Mouse (Mus musculus) forebrain, embryonic 16.5 days (tissue): ENCODE results near the gene Bcap29. TPM values are rescaled to one million over a fixed set of nuclear protein-coding genes. Genes with fewer than 3 reads are reported as not detected.
A peak's percentile ranks its signal among the peaks of the same experiment; 100 is the strongest.

Experiments used
- ATAC-seq: fragments of 200-750 bp; cut with Nextera tagmentation; 2 replicates; pipeline ENCODE4 v1.8.0; 2017; ENCODE audit warnings: mild to moderate bottlenecking, moderate library complexity
- H3K27ac ChIP-seq: fragments of 300-500 bp; sonication (generic); 2 replicates; pipeline ENCODE4 v1.5.1; 2014; ENCODE audit warnings: low read length, control low read depth
- H3K27me3 ChIP-seq: fragments of 300-500 bp; sonication (generic); replicated peaks from 2 replicates; pipeline ENCODE4 v1.6.1; 2014; ENCODE audit warnings: low read length; ENCODE audit not compliant: control insufficient read depth, insufficient read depth
- H3K36me3 ChIP-seq: fragments of 300-500 bp; sonication (generic); 2 replicates; pipeline ENCODE4 v1.6.1; 2014; ENCODE audit not compliant: control insufficient read depth, insufficient read depth
- H3K4me1 ChIP-seq: fragments of 300-500 bp; sonication (generic); replicated peaks from 2 replicates; pipeline ENCODE4 v1.6.1; 2014; ENCODE audit warnings: low read length; ENCODE audit not compliant: control insufficient read depth, insufficient read depth
- H3K4me2 ChIP-seq: fragments of 300-500 bp; sonication (generic); 2 replicates; pipeline ENCODE4 v1.6.1; 2014; ENCODE audit warnings: mild to moderate bottlenecking, low read length, control low read depth
- H3K4me3 ChIP-seq: fragments of 300-500 bp; sonication (generic); replicated peaks from 2 replicates; pipeline ENCODE4 v1.5.1; 2014; ENCODE audit warnings: mild to moderate bottlenecking, low read length, control low read depth
- H3K9ac ChIP-seq: fragments of 300-500 bp; sonication (generic); replicated peaks from 2 replicates; pipeline ENCODE4 v1.6.1; 2014; ENCODE audit warnings: low read depth, low read length, control low read depth
- H3K9me3 ChIP-seq: fragments of 300-500 bp; sonication (generic); 2 replicates; pipeline ENCODE4 v1.6.1; 2016; ENCODE audit warnings: low read length; ENCODE audit not compliant: control insufficient read depth
- WGBS: fragments of 180-500 bp; shearing (Covaris S2); extraction: QIAGEN DNeasy Blood & Tissue Kit; methylation state at CpG from one replicate; pipeline ENCODE4 v1.1.7; 2014; 5-methylcytosine and 5-hydroxymethylcytosine counted together
- polyA plus RNA-seq: library from polyadenylated mRNA; unstranded; fragments of >200 nt; fragmentation: Nextera tagmentation; extraction: Ambion mirVana; gene quantifications from 2 replicates; pipeline ENCODE4 v1.2.1, GENCODE M21; 2015

Bcap29 gene
- polyA plus RNA-seq, 1 experiment from 2014 or later, result 29.8 TPM

GRCm38 (mm10) chr12:31560002-31560401, 74.5 kb downstream of the Bcap29 start:
- Histone ChIP-seq H3K4me3 (no peak overlapping the region), H3K36me3 (no peaks in the 10 kb centered on the region), H3K9me3 (no peaks in the 10 kb centered on the region), H3K27ac (no peak overlapping the region), H3K4me1 (peaks cover 7% of the 10 kb centered on the region), H3K9ac (no peak overlapping the region), H3K27me3 (peaks cover 38% of the 10 kb centered on the region), H3K4me2 (peak overlapping the region; percentile 99)
- 14% methylated on average over 5 of the region's 5 CpGs for WGBS
- ATAC-seq, result no peak

- Histone ChIP-seq H3K9ac (no peak overlapping the region), H3K36me3 (no peaks in the 10 kb centered on the region), H3K9me3 (no peaks in the 10 kb centered on the region), H3K4me2 (no peak overlapping the region), H3K27ac (no peak overlapping the region), H3K27me3 (peaks cover 17% of the 10 kb centered on the region), H3K4me1 (peaks cover 2% of the 10 kb centered on the region), H3K4me3 (no peak overlapping the region)
- no peak for ATAC-seq
- 86% methylated on average over 1 of the region's 1 CpGs for WGBS
These were observed 80.1 kb downstream of the Bcap29 start for GRCm38 (mm10) chr12:31554371-31554770.

DNA sequence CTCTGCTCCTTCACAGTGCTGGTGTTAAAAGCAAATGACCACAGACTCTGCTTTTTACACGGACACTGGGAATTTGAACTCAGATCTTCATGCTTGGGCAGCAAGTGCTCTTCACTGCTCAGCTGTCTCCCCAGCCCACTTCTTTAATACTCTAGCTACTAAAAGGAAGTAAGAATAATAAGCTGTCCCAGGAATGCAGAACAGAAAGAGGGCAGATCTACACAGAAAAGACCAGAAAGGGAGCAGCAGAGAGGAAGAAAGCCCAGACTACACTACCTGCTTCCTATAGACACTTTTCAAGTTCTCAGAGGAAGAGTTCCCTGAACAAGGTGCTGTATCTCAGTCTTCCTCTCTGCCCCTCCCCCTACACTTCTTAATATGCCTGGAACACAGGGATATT, 83.2 kb downstream of the Bcap29 start:
- Histone ChIP-seq H3K27me3 (peaks cover 7% of the 10 kb centered on the region), H3K27ac (no peak overlapping the region), H3K4me2 (no peak overlapping the region), H3K4me1 (no peaks in the 10 kb centered on the region), H3K9ac (no peak overlapping the region), H3K36me3 (no peaks in the 10 kb centered on the region), H3K9me3 (no peaks in the 10 kb centered on the region), H3K4me3 (no peak overlapping the region)
- ATAC-seq, result no peak
- WGBS, result 92% methylated on average over 1 of the region's 1 CpGs

DNA sequence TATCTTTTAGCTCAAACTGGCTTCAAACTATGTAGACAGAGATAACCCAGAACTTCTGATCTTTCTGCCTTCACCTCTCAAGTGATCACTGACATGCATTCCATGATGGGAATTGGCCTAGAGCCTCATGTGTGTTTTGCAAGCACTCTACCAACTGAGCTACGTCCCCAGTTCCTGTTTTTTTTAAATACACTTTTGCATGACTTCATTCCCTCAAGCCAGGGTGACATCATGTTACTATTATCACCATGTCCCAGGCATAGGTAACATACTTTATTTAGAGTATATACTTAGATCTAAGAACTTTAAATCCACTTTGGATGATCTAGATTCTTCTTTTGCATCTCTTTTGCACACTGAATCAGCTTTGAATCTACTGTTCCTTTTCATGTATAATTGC, 88.4 kb downstream of the Bcap29 start:
- 83% methylated on average over 1 of the region's 1 CpGs for WGBS
- Histone ChIP-seq H3K36me3 (no peaks in the 10 kb centered on the region), H3K9me3 (no peaks in the 10 kb centered on the region), H3K9ac (no peak overlapping the region), H3K27ac (no peak overlapping the region), H3K4me2 (no peak overlapping the region), H3K4me1 (no peaks in the 10 kb centered on the region), H3K4me3 (no peak overlapping the region), H3K27me3 (no peaks in the 10 kb centered on the region)
- ATAC-seq, result no peak

DNA sequence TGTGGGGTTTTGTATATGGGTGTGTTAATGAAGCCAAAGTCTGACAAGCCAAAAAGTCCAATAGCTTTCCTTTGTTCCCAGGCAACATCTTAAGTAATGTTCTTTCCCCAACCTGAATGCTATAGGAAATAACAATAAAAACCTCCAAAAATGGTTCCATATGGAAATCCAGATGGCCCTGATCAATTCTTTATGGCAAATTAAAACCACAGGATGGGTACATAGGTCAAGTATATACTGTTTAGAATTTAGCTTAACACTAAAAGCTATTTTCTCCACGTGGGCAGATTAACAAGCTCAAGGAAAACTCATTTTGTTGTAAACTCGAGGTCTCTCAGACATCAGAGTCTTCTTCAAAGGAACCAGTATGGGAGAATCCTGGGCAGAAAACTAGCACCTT, 89.2 kb downstream of the Bcap29 start:
- WGBS, result 55% methylated on average over 2 of the region's 2 CpGs
- Histone ChIP-seq H3K9ac (no peak overlapping the region), H3K9me3 (no peaks in the 10 kb centered on the region), H3K4me1 (no peaks in the 10 kb centered on the region), H3K4me2 (no peak overlapping the region), H3K36me3 (no peaks in the 10 kb centered on the region), H3K27ac (no peak overlapping the region), H3K4me3 (no peak overlapping the region), H3K27me3 (no peaks in the 10 kb centered on the region)
- no peak for ATAC-seq

DNA sequence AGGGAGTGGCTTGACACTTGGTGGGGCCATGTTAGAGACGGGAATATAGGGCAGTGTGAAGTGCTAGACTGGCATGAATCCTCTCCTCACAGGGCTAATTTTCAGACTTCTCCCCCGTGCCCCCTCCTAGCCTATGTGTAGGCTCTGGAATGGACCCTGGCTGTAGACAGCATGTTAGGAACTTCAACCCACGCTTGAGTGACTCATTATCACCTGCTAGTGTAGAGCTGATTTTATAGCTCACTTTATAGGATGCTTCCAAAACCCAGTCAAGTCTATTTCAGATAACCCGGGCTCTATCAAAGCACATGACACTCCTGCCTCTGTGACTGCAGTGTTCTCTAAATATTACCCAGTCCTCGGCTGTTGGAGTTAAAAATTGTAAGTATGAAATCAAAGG, 92.9 kb downstream of the Bcap29 start:
- no peak overlapping the region for H3K27ac ChIP-seq

More for the DNA sequence above, 92.9 kb downstream of the Bcap29 start:
- 83% methylated on average over 5 of the region's 5 CpGs for WGBS
- H3K9me3 ChIP-seq, result no peaks in the 10 kb centered on the region
- no peak overlapping the region for H3K4me2 ChIP-seq
- H3K9ac ChIP-seq, result no peak overlapping the region
- H3K4me3 ChIP-seq, result no peak overlapping the region
- no peak for ATAC-seq
- no peaks in the 10 kb centered on the region for H3K27me3 ChIP-seq
- H3K4me1 ChIP-seq, result no peaks in the 10 kb centered on the region
- H3K36me3 ChIP-seq, result no peaks in the 10 kb centered on the region

Other genes with a start within 250 kb of the Bcap29 start
- 0.11 TPM in 1 of 2 replicates, not detected in the other for gene Slc26a3, start 243.8 kb downstream of the Bcap29 start, polyA plus RNA-seq
- gene Cbll1, start 135.0 kb downstream of the Bcap29 start, polyA plus RNA-seq, result 15.9 and 16.0 TPM in 2 replicates
- gene Slc26a4, start 74.7 kb downstream of the Bcap29 start, polyA plus RNA-seq, result 0.26 TPM in 1 of 2 replicates, not detected in the other
- 7.2 and 9.0 TPM in 2 replicates for gene Dus4l, start 20.2 kb upstream of the Bcap29 start, polyA plus RNA-seq
- 25.0 and 25.1 TPM in 2 replicates for gene Cog5, start 20.2 kb upstream of the Bcap29 start, polyA plus RNA-seq
- gene Gpr22, start 79.3 kb upstream of the Bcap29 start, polyA plus RNA-seq, result 12.2 and 12.8 TPM in 2 replicates